Mouse (Mus musculus) intestine, embryonic 14.5 days (tissue): Measurements from ENCODE around the gene Gm2174. TPM values are rescaled to one million over a fixed set of nuclear protein-coding genes. Genes with fewer than 3 reads are reported as not detected.

Source experiments
- ATAC-seq: fragments of 200-750 bp; cut with Nextera tagmentation; replicated peaks from 2 replicates; pipeline ENCODE4 v1.8.0; 2017; ENCODE audit warnings: low read depth, moderate number of reproducible peaks, moderate TSS enrichment, moderate library complexity; ENCODE audit not compliant: low FRiP score, low TSS enrichment
- DNase-seq: peaks from one replicate; pipeline ENCODE4 v3.0.0-alpha.2; 2018; ENCODE audit warnings: low spot score
- H3K27ac ChIP-seq: fragments of 300-500 bp; sonication (generic); 2 replicates; pipeline ENCODE4 v1.5.1; 2014; ENCODE audit warnings: low read depth, mild to moderate bottlenecking, control low read depth
- H3K27me3 ChIP-seq: fragments of 300-500 bp; sonication (generic); replicated peaks from 2 replicates; pipeline ENCODE4 v1.6.1; 2014; ENCODE audit warnings: low read length, control low read depth; ENCODE audit not compliant: control insufficient read depth, insufficient read depth
- H3K36me3 ChIP-seq: fragments of 300-500 bp; sonication (generic); 2 replicates; pipeline ENCODE4 v1.6.1; 2014; ENCODE audit warnings: low read length, control low read depth; ENCODE audit not compliant: control insufficient read depth, insufficient read depth
- H3K4me1 ChIP-seq: fragments of 300-500 bp; sonication (generic); replicated peaks from 2 replicates; pipeline ENCODE4 v1.6.1; 2014; ENCODE audit warnings: low read length, control low read depth, mixed read lengths; ENCODE audit not compliant: control insufficient read depth, insufficient read depth
- H3K4me2 ChIP-seq: fragments of 300-500 bp; sonication (generic); 2 replicates; pipeline ENCODE4 v1.6.1; 2014; ENCODE audit warnings: low read length
- H3K4me3 ChIP-seq: fragments of 300-500 bp; sonication (generic); 2 replicates; pipeline ENCODE4 v1.5.1; 2014; ENCODE audit warnings: low read depth, low read length, control low read depth, mixed read lengths
- H3K9ac ChIP-seq: fragments of 300-500 bp; sonication (generic); 2 replicates; pipeline ENCODE4 v1.6.1; 2014; ENCODE audit warnings: mild to moderate bottlenecking, low read length
- H3K9me3 ChIP-seq: fragments of 300-500 bp; sonication (generic); 2 replicates; pipeline ENCODE4 v1.6.1; 2016; ENCODE audit warnings: low read length, control low read depth; ENCODE audit not compliant: control insufficient read depth
- WGBS: fragments of 180-500 bp; shearing (Covaris S2); extraction: QIAGEN DNeasy Blood & Tissue Kit; methylation state at CpG from one replicate; pipeline ENCODE4 v1.1.7; 2014; 5-methylcytosine and 5-hydroxymethylcytosine counted together
- polyA plus RNA-seq: library from polyadenylated mRNA; unstranded; fragments of >200 nt; fragmentation: Nextera tagmentation; extraction: Ambion mirVana; gene quantifications from 2 replicates; pipeline ENCODE4 v1.2.1, GENCODE M21; 2014

Gene Gm2174
- polyA plus RNA-seq, 1 experiment from 2014 or later = 4.0 TPM

DNA sequence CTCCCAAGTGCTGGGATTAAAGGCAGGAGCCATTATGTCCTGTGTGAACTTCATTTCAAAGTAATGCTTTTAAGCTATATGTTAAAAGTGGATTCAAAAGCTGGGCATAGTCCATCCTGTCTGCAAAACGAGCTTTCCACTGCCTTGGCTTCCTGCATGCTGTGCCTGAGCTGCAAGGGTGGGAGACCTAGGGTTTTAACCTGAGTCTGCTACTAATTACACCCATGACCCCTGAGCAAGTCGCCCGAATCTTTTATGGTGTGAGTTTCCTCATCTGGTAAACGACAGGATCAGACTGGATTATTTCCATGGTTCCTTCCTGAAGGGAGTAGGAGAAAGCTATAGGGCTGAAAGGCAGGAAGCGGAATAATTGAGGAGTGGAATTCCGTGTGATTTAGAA, 20.7 kb downstream of the Gm2174 start:
- Histone ChIP-seq H3K9me3 (no peaks in the 10 kb centered on the region), H3K27me3 (no peaks in the 10 kb centered on the region), H3K36me3 (no peaks in the 10 kb centered on the region), H3K4me2 (no peak overlapping the region), H3K4me1 (peaks cover 4% of the 10 kb centered on the region), H3K4me3 (no peak overlapping the region), H3K27ac (peak overlapping the region; percentile 34; the same call in 1 of the 2 replicates), H3K9ac (no peak overlapping the region)
- DNase-seq (no peak), ATAC-seq (no peak)
- WGBS = 42% methylated on average over 6 of the region's 6 CpGs

GRCm38 (mm10) chrX:56474035-56474434, 26.3 kb downstream of the Gm2174 start:
- H3K9ac ChIP-seq = no peak overlapping the region
- H3K27ac ChIP-seq = no peak overlapping the region
- no peak overlapping the region for H3K4me3 ChIP-seq
- H3K36me3 ChIP-seq = no peaks in the 10 kb centered on the region
- no peak for DNase-seq
- H3K4me2 ChIP-seq = no peak overlapping the region
- no peak for ATAC-seq
- H3K4me1 ChIP-seq = no peaks in the 10 kb centered on the region
- no peaks in the 10 kb centered on the region for H3K27me3 ChIP-seq
- no peaks in the 10 kb centered on the region for H3K9me3 ChIP-seq
- 77% methylated on average over 8 of the region's 8 CpGs for WGBS

DNA sequence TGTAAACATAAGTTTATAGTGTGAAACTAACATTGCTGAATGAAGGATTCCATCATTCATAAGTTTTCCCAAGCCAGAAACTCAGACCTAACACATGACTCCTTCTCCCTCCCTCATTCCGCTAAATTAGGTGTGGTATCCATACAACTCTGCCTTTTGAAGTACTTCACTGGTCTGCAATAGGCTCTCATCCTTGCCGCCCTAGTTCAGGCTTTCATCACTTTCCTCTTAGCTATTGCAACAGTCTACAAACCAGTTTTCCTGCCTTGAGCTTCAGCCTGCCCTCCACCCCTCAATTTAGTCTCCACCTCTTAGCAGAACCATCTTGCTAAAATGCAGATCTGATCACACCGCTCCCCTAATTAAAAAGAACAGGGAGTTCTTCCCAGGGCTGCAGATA, 29.8 kb downstream of the Gm2174 start:
- DNase-seq = no peak
- WGBS = 85% methylated on average over 3 of the region's 3 CpGs
- Histone ChIP-seq H3K4me2 (no peak overlapping the region), H3K9ac (no peak overlapping the region), H3K9me3 (no peaks in the 10 kb centered on the region), H3K27me3 (no peaks in the 10 kb centered on the region), H3K4me3 (no peak overlapping the region), H3K4me1 (no peaks in the 10 kb centered on the region), H3K36me3 (0 out of 2 replicates have a peak, but pooled peaks cover 4% of the 10 kb centered on the region), H3K27ac (no peak overlapping the region)
- no peak for ATAC-seq

DNA sequence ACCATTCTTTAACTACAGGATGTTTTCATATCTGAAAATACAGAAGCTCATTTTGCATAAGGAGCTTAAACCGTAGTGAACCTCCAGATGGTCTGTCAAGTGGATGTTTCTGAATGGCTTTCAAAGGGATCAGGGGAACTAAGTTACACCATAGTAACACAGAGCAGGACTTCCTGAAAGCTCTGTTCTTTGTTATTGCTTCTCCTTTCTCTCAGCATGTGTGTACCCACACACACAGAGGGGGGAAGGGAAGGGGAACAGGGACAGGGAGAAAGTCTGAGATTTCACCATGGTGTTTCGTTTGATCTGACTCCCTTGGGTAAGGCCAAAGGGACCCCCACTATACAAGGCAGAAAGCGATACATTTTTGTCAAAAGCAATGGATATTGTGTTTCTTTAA, 34.1 kb downstream of the Gm2174 start:
- no peak overlapping the region for H3K27ac ChIP-seq
- peaks cover 7% of the 10 kb centered on the region; the same call in 1 of the 2 replicates for H3K36me3 ChIP-seq
- H3K27me3 ChIP-seq = no peaks in the 10 kb centered on the region
- H3K4me2 ChIP-seq = no peak overlapping the region
- ATAC-seq = no peak
- no peaks in the 10 kb centered on the region for H3K9me3 ChIP-seq
- H3K4me3 ChIP-seq = no peak overlapping the region
- no peak for DNase-seq
- 78% methylated on average over 3 of the region's 3 CpGs for WGBS
- H3K9ac ChIP-seq = no peak overlapping the region
- no peaks in the 10 kb centered on the region for H3K4me1 ChIP-seq

GRCm38 (mm10) chrX:56489758-56490157, 42.0 kb downstream of the Gm2174 start:
- H3K4me1 ChIP-seq = no peaks in the 10 kb centered on the region
- H3K4me2 ChIP-seq = no peak overlapping the region
- no peak overlapping the region for H3K27ac ChIP-seq
- DNase-seq (peak; percentile 78), ATAC-seq (no peak)
- H3K9me3 ChIP-seq = no peaks in the 10 kb centered on the region
- H3K27me3 ChIP-seq = no peaks in the 10 kb centered on the region
- 19% methylated on average over 1 of the region's 1 CpGs for WGBS
- H3K4me3 ChIP-seq = no peak overlapping the region
- H3K9ac ChIP-seq = no peak overlapping the region
- no peaks in the 10 kb centered on the region for H3K36me3 ChIP-seq

- Histone ChIP-seq H3K27ac (no peak overlapping the region), H3K9ac (no peak overlapping the region), H3K4me2 (no peak overlapping the region), H3K4me3 (no peak overlapping the region), H3K4me1 (no peaks in the 10 kb centered on the region), H3K9me3 (no peaks in the 10 kb centered on the region), H3K27me3 (no peaks in the 10 kb centered on the region), H3K36me3 (peaks cover 18% of the 10 kb centered on the region)
- 83% methylated on average over 7 of the region's 7 CpGs for WGBS
- DNase-seq (no peak), ATAC-seq (no peak)
Measured at GRCm38 (mm10) chrX:56497241-56497640, 49.5 kb downstream of the Gm2174 start.

Other genes starting within 250 kb of the Gm2174 start
- not detected in 2 replicates for gene Gm773, start 235.1 kb upstream of the Gm2174 start, polyA plus RNA-seq
- gene Zfp449, start 101.6 kb upstream of the Gm2174 start, polyA plus RNA-seq = 8.8 and 12.6 TPM in 2 replicates
- 6.7 and 6.8 TPM in 2 replicates for gene Smim10l2a, start 73.4 kb upstream of the Gm2174 start, polyA plus RNA-seq
- 25.2 and 34.1 TPM in 2 replicates for gene Ints6l, start 6.9 kb downstream of the Gm2174 start, polyA plus RNA-seq
- not detected in 2 replicates for gene Gm10477, start 76.8 kb downstream of the Gm2174 start, polyA plus RNA-seq
- 0.35 TPM in 1 of 2 replicates, not detected in the other for gene Gm648, start 101.6 kb downstream of the Gm2174 start, polyA plus RNA-seq
- 25.4 and 26.6 TPM in 2 replicates for gene Mmgt1, start 150.1 kb downstream of the Gm2174 start, polyA plus RNA-seq
- 8.5 and 9.5 TPM in 2 replicates for gene Slc9a6, start 161.8 kb downstream of the Gm2174 start, polyA plus RNA-seq